Mouse (Mus musculus): ENCODE measurements around the gene Parn.

Parn gene

GRCm38 (mm10) chr16:13505055-13505454, 162.9 kb downstream of the Parn start:
- Histone ChIP-seq H3K9me3 (ENCODE audit: low read length) (no peaks in the 10 kb centered on the region), H3K36me3 (ENCODE audit: insufficient read depth, low read length) (no peaks in the 10 kb centered on the region), H3K4me1 (replicated peaks; ENCODE audit: low read depth, low read length) (no peaks in the 10 kb centered on the region), H3K4me3 (replicated peaks; ENCODE audit: low read length) (no peak overlapping the region), H3K27me3 (ENCODE audit: insufficient read depth, low read length) (no peaks in the 10 kb centered on the region)
- TF ChIP-seq CTCF (conservative IDR thresholded peaks at IDR 0.05; ENCODE audit: low read length) (no peak), POU5F1 (IDR thresholded peaks at IDR 0.05; ENCODE audit: borderline replicate concordance, low read length) (no peak), NANOG (IDR thresholded peaks at IDR 0.05; ENCODE audit: borderline replicate concordance, low read length) (no peak)

- Histone ChIP-seq H3K36me3 (ENCODE audit: insufficient read depth, low read length) (no peaks in the 10 kb centered on the region), H3K4me3 (replicated peaks; ENCODE audit: low read length) (no peak overlapping the region), H3K4me1 (replicated peaks; ENCODE audit: low read depth, low read length) (no peaks in the 10 kb centered on the region), H3K27me3 (ENCODE audit: insufficient read depth, low read length) (no peaks in the 10 kb centered on the region), H3K9me3 (ENCODE audit: low read length) (no peaks in the 10 kb centered on the region)
- TF ChIP-seq POU5F1 (IDR thresholded peaks at IDR 0.05; ENCODE audit: borderline replicate concordance, low read length) (no peak), CTCF (conservative IDR thresholded peaks at IDR 0.05; ENCODE audit: low read length) (no peak), NANOG (IDR thresholded peaks at IDR 0.05; ENCODE audit: borderline replicate concordance, low read length) (no peak)
These were observed 163.5 kb downstream of the Parn start for GRCm38 (mm10) chr16:13504476-13504875.

GRCm38 (mm10) chr16:13498923-13499322, 169.0 kb downstream of the Parn start:
- Histone ChIP-seq H3K27me3 (ENCODE audit: insufficient read depth, low read length) (no peaks in the 10 kb centered on the region), H3K4me1 (replicated peaks; ENCODE audit: low read depth, low read length) (no peaks in the 10 kb centered on the region), H3K36me3 (ENCODE audit: insufficient read depth, low read length) (no peaks in the 10 kb centered on the region), H3K4me3 (replicated peaks; ENCODE audit: low read length) (no peak overlapping the region), H3K9me3 (ENCODE audit: low read length) (no peaks in the 10 kb centered on the region)
- TF ChIP-seq CTCF (conservative IDR thresholded peaks at IDR 0.05; ENCODE audit: low read length), result no peak
- no peak for TF ChIP-seq POU5F1 (IDR thresholded peaks at IDR 0.05; ENCODE audit: borderline replicate concordance, low read length)
- no peak for TF ChIP-seq NANOG (IDR thresholded peaks at IDR 0.05; ENCODE audit: borderline replicate concordance, low read length)

GRCm38 (mm10) chr16:13493981-13494380, 174.0 kb downstream of the Parn start:
- no peaks in the 10 kb centered on the region for H3K4me1 ChIP-seq (replicated peaks; ENCODE audit: low read depth, low read length)

GRCm38 (mm10) chr16:13492996-13493395, 175.0 kb downstream of the Parn start:
- no peak for TF ChIP-seq NANOG (IDR thresholded peaks at IDR 0.05; ENCODE audit: borderline replicate concordance, low read length)
- TF ChIP-seq CTCF (conservative IDR thresholded peaks at IDR 0.05; ENCODE audit: low read length), result no peak
- no peak for TF ChIP-seq POU5F1 (IDR thresholded peaks at IDR 0.05; ENCODE audit: borderline replicate concordance, low read length)
- Histone ChIP-seq H3K27me3 (ENCODE audit: insufficient read depth, low read length) (peaks cover 5% of the 10 kb centered on the region; the same call in 1 of the 2 replicates), H3K4me3 (replicated peaks; ENCODE audit: low read length) (no peak overlapping the region), H3K36me3 (ENCODE audit: insufficient read depth, low read length) (no peaks in the 10 kb centered on the region), H3K4me1 (replicated peaks; ENCODE audit: low read depth, low read length) (no peaks in the 10 kb centered on the region), H3K9me3 (ENCODE audit: low read length) (no peaks in the 10 kb centered on the region)

More at GRCm38 (mm10) chr16:13493981-13494380, 174.0 kb downstream of the Parn start:
- TF ChIP-seq CTCF (conservative IDR thresholded peaks at IDR 0.05; ENCODE audit: low read length) (no peak), NANOG (IDR thresholded peaks at IDR 0.05; ENCODE audit: borderline replicate concordance, low read length) (no peak), POU5F1 (IDR thresholded peaks at IDR 0.05; ENCODE audit: borderline replicate concordance, low read length) (no peak)
- Histone ChIP-seq H3K27me3 (ENCODE audit: insufficient read depth, low read length) (peaks cover 5% of the 10 kb centered on the region; the same call in 1 of the 2 replicates), H3K4me3 (replicated peaks; ENCODE audit: low read length) (no peak overlapping the region), H3K9me3 (ENCODE audit: low read length) (no peaks in the 10 kb centered on the region), H3K36me3 (ENCODE audit: insufficient read depth, low read length) (no peaks in the 10 kb centered on the region)

GRCm38 (mm10) chr16:13491776-13492175, 176.2 kb downstream of the Parn start:
- Histone ChIP-seq H3K4me3 (replicated peaks; ENCODE audit: low read length) (no peak overlapping the region), H3K27me3 (ENCODE audit: insufficient read depth, low read length) (peaks cover 6% of the 10 kb centered on the region; the same call in 1 of the 2 replicates), H3K4me1 (replicated peaks; ENCODE audit: low read depth, low read length) (no peaks in the 10 kb centered on the region), H3K36me3 (ENCODE audit: insufficient read depth, low read length) (no peaks in the 10 kb centered on the region), H3K9me3 (ENCODE audit: low read length) (peaks cover 5% of the 10 kb centered on the region)
- TF ChIP-seq POU5F1 (IDR thresholded peaks at IDR 0.05; ENCODE audit: borderline replicate concordance, low read length) (no peak), NANOG (IDR thresholded peaks at IDR 0.05; ENCODE audit: borderline replicate concordance, low read length) (no peak)
